Mouse (Mus musculus): ENCODE results near the gene Tfe3.
"Not testable (repeated sequence)": the region's sequence is repeated elsewhere in the genome, so short reads cannot be mapped to it uniquely, and the experiment has no call there.

Gene Tfe3

GRCm38 (mm10) chrX:7797327-7797726 lies 35.0 kb downstream of the Tfe3 start:
- ATAC-seq (ENCODE audit: insufficient number of reproducible peaks, low FRiP score, low TSS enrichment): no peak

GRCm38 (mm10) chrX:7802157-7802556 lies 39.8 kb downstream of the Tfe3 start:
- ATAC-seq (ENCODE audit: insufficient number of reproducible peaks, low FRiP score, low TSS enrichment): not testable (repeated sequence)

- not testable (repeated sequence) for ATAC-seq (ENCODE audit: insufficient number of reproducible peaks, low FRiP score, low TSS enrichment)
Observed at GRCm38 (mm10) chrX:7815016-7815415, 52.7 kb downstream of the Tfe3 start.

- peak; percentile 6; the same call in 1 of the 2 replicates for ATAC-seq (ENCODE audit: insufficient number of reproducible peaks, low FRiP score, low TSS enrichment)
Observed at GRCm38 (mm10) chrX:7821865-7822779, 59.8 kb downstream of the Tfe3 start, which contains the start of gene Kcnd1. Gene Kcnd1 (plus strand): TSS chrX:7822289.

All from cerebellum, adult (tissue).